In genomic region chr5:144457623-144458287, GRCm38 (mm10) we compare ENCODE assay signal across 8 mouse cellular contexts.
DNase-seq lines count a peak whose midpoint lies in the region; ATAC-seq and TF ChIP-seq lines count a peak whose summit lies in the region.

No protein-coding gene starts in this region.

- DNase-seq in kidney, postnatal 25 days = no peak
- peak; percentile 18 for DNase-seq in limb, embryonic 14.5 days (ENCODE audit: low spot score)
- no peak for DNase-seq in spleen, postnatal 10 days (ENCODE audit: low spot score in 2 of 2)
- no peak for DNase-seq in right cerebral cortex, postnatal 10 days (ENCODE audit: low spot score in 2 of 2)
- DNase-seq in MN1 (ENCODE audit: low spot score) = no peak

- H3K4me2 ChIP-seq in kidney, embryonic 15.5 days = peak overlapping the region; percentile 55
- peak overlapping the region; percentile 50 for H3K4me2 ChIP-seq in forebrain, embryonic 13.5 days
- peak overlapping the region; percentile 27; the same call in 1 of the 2 replicates for H3K4me2 ChIP-seq in limb, embryonic 14.5 days (replicated peaks; ENCODE audit: low read depth, low read length, severe bottlenecking)
- H3K4me2 ChIP-seq in neural tube, embryonic 12.5 days (replicated peaks) = peak overlapping the region; percentile 49

- 0 out of 2 replicates have a peak, but pooled peaks cover 3% of the 10 kb centered on the region for H3K9me3 ChIP-seq in kidney, embryonic 15.5 days (replicated peaks)
- no peaks in the 10 kb centered on the region for H3K9me3 ChIP-seq in forebrain, embryonic 13.5 days (replicated peaks)
- no peaks in the 10 kb centered on the region for H3K9me3 ChIP-seq in limb, embryonic 14.5 days (ENCODE audit: control insufficient read depth, low read length)
- no peaks in the 10 kb centered on the region for H3K9me3 ChIP-seq in neural tube, embryonic 12.5 days

- 4% methylated on average over 11 of the region's 11 CpGs for WGBS in kidney, embryonic 15.5 days
- 5% methylated on average over 11 of the region's 11 CpGs for WGBS in forebrain, embryonic 13.5 days
- 3% methylated on average over 11 of the region's 11 CpGs for WGBS in limb, embryonic 14.5 days
- WGBS in neural tube, embryonic 12.5 days = 4% methylated on average over 11 of the region's 11 CpGs

- peak overlapping the region; percentile 27 for H3K4me3 ChIP-seq in kidney, embryonic 15.5 days (replicated peaks)
- no peak overlapping the region for H3K4me3 ChIP-seq in forebrain, embryonic 13.5 days
- no peak overlapping the region; the same call in 1 of the 2 replicates for H3K4me3 ChIP-seq in limb, embryonic 14.5 days (replicated peaks; ENCODE audit: low read length)
- H3K4me3 ChIP-seq in neural tube, embryonic 12.5 days = no peak overlapping the region

- H3K27me3 ChIP-seq in kidney, embryonic 15.5 days = no peaks in the 10 kb centered on the region
- no peaks in the 10 kb centered on the region for H3K27me3 ChIP-seq in forebrain, embryonic 13.5 days
- H3K27me3 ChIP-seq in limb, embryonic 14.5 days (ENCODE audit: control insufficient read depth, insufficient read depth, low read length) = no peaks in the 10 kb centered on the region
- no peaks in the 10 kb centered on the region for H3K27me3 ChIP-seq in neural tube, embryonic 12.5 days (replicated peaks)

- H3K36me3 ChIP-seq in kidney, embryonic 15.5 days = no peaks in the 10 kb centered on the region
- H3K36me3 ChIP-seq in forebrain, embryonic 13.5 days (ENCODE audit: poor library complexity, severe bottlenecking) = no peaks in the 10 kb centered on the region
- H3K36me3 ChIP-seq in limb, embryonic 14.5 days (ENCODE audit: control insufficient read depth, insufficient read depth, low read length) = no peaks in the 10 kb centered on the region
- H3K36me3 ChIP-seq in neural tube, embryonic 12.5 days = no peaks in the 10 kb centered on the region

- ATAC-seq in kidney, embryonic 15.5 days (replicated peaks; ENCODE audit: low FRiP score) = peak; percentile 92
- ATAC-seq in forebrain, embryonic 13.5 days = peak; percentile 70
- ATAC-seq in limb, embryonic 14.5 days (ENCODE audit: low FRiP score, low read depth) = peak; percentile 44; the same call in 1 of the 2 replicates
- ATAC-seq in neural tube, embryonic 12.5 days (ENCODE audit: low FRiP score, low read depth) = peak; percentile 74

- no peak for TF ChIP-seq POLR2A in limb, embryonic 14.5 days (IDR thresholded peaks at IDR 0.05; ENCODE audit: borderline replicate concordance, extremely low read depth, insufficient read depth, insufficient read length)

- H3K4me1 ChIP-seq in kidney, embryonic 15.5 days = peaks cover 11% of the 10 kb centered on the region
- peaks cover 17% of the 10 kb centered on the region for H3K4me1 ChIP-seq in forebrain, embryonic 13.5 days
- no peaks in the 10 kb centered on the region for H3K4me1 ChIP-seq in limb, embryonic 14.5 days (ENCODE audit: control insufficient read depth, insufficient read depth, low read length)
- H3K4me1 ChIP-seq in neural tube, embryonic 12.5 days = peaks cover 8% of the 10 kb centered on the region

- peak overlapping the region; percentile 59 for H3K27ac ChIP-seq in kidney, embryonic 15.5 days
- peak overlapping the region; percentile 54 for H3K27ac ChIP-seq in forebrain, embryonic 13.5 days
- no peak overlapping the region for H3K27ac ChIP-seq in limb, embryonic 14.5 days (replicated peaks; ENCODE audit: low read depth, low read length)
- no peak overlapping the region for H3K27ac ChIP-seq in neural tube, embryonic 12.5 days

- H3K9ac ChIP-seq in kidney, embryonic 15.5 days = no peak overlapping the region
- H3K9ac ChIP-seq in forebrain, embryonic 13.5 days = 0 out of 2 replicates have a peak overlapping the region, but pooled peaks have one; percentile 16
- peak overlapping the region; percentile 25; the same call in 1 of the 2 replicates for H3K9ac ChIP-seq in limb, embryonic 14.5 days (ENCODE audit: low read depth, low read length, severe bottlenecking)
- no peak overlapping the region for H3K9ac ChIP-seq in neural tube, embryonic 12.5 days

Comparison
In these comparisons a context has a peak if more than half of its experiments do, and no peak if none do; other contexts are left out.
1. H3K27ac ChIP-seq: peak in kidney, embryonic 15.5 days (single experiment) and forebrain, embryonic 13.5 days (single experiment); none in limb, embryonic 14.5 days (single experiment) and neural tube, embryonic 12.5 days (single experiment).
2. H3K9ac ChIP-seq: peak in forebrain, embryonic 13.5 days (single experiment) and limb, embryonic 14.5 days (single experiment); none in kidney, embryonic 15.5 days (single experiment) and neural tube, embryonic 12.5 days (single experiment).
3. Peak in every context shown above with its lines, with median percentiles within 50 percentile points of each other: ATAC-seq and H3K4me2 ChIP-seq.